Mouse (Mus musculus) cerebellum, postnatal 36 days (tissue): Measurements from ENCODE around the gene Pgghg.

ENCODE experiments used
- DNase-seq, 2 experiments: peaks; one replicate each; pipeline ENCODE4 v3.0.0; 2021 to 2022; ENCODE audit warnings: mixed read lengths in 2 of 2

Pgghg gene

DNA sequence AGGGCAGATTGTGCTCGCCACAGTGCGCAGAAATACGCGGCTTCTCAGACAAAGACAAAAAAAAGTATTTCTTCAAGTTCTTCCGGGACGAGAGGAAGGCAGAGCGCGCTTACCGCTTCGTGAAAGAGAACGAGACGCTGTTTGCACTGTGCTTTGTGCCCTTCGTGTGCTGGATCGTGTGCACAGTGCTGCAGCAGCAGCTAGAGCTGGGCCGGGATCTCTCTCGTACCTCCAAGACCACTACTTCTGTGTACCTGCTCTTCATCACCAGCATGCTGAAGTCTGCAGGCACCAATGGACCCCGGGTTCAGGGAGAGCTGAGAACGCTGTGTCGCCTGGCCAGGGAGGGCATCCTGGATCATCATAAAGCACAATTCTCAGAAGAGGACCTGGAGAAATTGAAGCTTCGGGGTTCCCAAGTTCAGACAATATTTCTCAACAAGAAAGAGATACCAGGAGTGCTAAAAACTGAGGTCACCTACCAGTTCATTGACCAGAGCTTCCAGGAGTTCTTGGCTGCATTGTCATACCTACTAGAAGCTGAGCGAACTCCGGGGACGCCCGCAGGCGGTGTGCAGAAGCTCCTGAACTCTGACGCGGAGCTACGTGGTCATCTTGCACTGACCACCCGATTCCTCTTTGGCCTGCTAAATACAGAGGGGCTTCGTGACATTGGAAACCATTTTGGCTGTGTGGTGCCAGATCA is 18.0 kb upstream of the Pgghg start:
- DNase-seq: no peak

DNA sequence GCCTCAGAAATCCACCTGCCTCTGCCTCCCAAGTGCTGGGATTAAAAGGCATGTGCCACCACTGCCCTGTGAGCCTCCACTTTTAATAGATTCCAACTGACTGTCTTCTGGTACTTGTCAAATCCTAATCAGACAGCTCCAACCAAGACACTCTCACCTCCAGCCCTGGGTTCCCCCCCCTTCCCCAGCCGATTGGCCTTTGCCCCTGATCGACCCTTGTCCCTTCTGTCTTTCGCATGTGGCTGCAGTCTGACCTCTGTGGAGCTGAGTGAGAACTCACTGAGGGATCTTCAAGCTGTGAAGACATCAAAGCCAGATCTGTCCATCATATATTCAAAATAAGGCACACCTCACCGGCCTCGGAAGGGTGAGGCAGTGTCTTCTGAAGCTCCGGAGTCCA is 14.0 kb upstream of the Pgghg start:
- DNase-seq: no peak

DNA sequence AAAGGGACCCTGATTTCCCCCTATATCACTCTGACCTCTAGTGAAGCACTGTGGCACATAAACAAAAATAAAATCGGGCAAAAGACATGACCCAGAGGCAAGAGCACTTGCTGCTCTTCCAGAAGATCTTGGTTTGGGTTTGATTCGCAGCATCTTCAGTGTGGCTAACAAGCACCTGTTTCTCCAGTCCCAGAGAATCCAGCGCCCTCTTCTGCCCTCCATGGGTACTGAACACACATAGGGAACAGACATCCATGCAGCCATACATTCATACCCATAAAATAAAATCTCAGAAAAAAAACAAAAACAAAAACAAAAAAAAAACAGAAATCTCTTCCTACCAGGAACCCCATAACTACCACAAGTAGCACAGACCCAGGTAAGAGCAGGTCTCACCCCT is 2.8 kb upstream of the Pgghg start:
- no peak for DNase-seq

DNA sequence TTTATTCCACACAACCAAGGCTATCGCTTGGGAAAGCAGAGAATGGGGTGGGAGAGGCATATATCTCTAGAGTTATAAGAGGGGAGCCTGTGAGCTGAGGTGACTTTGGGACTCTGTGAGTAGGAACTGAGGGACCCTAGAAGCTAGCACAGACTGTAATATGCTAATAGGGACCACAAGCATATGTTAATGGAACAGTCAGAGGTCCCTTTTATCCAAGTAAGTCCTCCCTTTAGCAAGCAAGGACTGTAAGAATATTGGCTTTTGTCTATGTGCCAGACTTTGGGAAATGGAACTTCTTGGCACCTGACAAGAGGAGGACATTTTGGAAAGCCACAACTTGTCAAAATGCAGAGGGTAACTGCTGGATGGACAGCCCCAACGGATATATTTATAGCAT is 2.3 kb upstream of the Pgghg start:
- DNase-seq: no peak

DNA sequence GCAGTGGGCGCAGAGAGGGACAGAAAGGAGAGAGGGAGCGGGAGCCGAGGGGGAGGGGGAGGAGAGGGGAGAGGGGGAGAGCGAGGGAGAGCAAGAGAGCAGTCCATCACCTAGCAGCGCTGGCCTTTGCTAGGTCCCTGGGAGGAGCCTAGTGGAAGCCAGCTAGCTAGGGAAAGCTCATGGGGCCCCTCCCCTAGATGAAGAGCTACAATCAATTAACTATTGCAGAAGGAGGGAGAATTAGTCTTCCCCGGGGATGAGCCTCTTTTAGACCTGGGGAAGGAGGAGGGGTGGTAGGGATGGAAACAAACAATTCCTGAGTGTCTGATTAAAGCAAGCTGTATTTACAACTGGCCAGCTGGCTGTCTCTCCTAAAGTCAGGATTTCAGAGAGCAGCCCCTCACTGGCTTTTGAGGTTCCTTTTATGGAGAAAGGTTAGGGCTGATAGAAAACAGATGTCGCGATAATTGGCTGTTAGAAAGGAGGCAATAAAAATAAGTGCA is 1.5 kb upstream of the Pgghg start:
- DNase-seq: no peak

DNA sequence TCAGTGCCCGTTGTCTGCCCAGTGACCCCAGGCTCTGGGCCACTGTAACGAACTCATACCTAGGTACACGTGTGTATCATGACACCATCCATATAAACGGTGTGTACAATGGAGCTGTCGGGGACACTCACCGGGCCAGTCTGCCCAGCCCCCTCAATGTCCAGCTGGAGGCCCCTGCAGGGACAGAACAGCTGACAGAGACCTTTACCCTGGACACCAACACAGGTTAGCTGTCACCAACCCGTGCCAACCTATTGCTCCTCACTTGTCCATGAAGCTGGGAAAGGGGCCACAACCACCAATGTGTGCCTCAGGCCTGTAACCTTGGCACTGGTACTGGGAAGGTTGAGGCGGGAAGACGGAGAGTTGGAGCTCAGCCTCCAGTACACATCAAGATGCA is 1.1 kb downstream of the Pgghg start:
- no peak for DNase-seq

DNA sequence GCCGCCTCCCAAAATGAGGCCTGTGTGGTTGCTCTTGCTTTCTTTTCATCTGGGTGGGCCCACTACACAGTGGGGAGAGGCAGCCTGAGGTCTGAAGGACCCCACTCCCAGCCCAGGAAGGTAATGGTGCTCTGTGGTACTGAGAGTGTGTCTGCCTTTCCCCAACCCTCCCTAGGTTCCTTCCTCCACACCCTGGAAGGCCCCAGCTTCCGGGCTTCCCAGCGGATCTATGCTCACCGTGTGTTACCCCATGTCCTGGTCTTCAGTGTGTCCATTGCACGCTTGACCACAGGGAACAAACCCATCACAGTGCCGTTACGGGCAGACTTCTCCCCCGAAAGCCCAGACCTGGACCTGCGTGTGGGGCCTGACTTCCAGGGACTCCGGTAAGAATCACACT is 1.6 kb downstream of the Pgghg start:
- DNase-seq: no peak

DNA sequence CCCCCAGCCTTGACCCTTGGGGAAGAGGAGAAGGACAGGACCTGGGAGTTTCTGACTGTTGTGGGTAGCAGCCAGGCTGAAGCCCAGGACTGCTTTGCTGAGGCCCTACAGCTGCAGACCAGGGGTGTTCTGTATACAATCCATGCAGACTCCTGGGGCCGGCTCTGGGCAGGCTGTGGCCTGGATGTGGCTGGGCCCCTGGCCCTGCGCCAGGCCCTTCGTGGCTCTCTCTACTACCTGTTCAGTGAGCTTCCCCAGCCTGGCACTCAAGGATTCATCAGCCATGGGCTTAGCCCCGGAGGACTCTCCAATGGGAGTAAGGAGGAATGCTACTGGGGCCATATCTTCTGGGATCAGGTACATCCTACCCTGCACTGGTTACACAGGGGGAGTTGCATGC is 2.2 kb downstream of the Pgghg start:
- no peak for DNase-seq

DNA sequence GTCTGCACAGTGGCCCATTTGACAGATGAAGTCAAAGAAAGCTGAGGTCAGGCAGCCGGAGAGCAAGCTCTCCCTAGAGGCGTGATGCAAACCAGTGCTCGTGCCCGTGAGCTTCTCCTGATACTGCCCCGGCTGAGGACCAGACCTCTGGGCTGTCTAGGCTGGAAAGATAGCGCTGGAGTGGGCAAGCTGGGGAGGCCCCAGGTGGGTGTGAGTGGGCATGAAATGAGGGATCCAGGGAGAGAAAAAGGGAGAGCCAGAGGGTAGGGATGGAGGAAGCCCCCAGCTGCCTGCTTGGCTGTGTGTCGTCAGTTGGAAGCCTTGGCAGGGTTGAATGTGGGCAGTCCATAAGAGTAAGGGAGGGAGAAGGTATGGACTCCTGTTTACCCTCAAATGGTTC is 3.0 kb downstream of the Pgghg start:
- DNase-seq: no peak

DNA sequence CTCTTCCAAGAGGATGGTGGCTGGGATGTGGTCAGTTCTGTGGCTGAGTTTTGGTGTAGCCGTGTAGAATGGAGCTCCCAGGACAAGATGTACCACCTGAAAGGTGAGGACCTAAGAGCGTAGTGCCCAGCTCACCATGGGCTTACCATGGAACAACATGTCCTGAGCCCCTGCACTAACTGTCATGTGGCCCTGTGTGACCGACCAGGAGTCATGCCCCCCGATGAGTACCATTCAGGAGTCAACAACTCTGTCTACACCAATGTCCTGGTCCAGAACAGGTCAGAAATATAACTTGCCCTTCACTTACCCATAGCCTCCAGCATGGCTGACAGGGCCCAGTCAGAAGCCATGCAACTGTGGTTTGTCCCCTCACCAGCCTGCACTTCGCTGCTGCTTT is 4.1 kb downstream of the Pgghg start:
- no peak for DNase-seq

DNA sequence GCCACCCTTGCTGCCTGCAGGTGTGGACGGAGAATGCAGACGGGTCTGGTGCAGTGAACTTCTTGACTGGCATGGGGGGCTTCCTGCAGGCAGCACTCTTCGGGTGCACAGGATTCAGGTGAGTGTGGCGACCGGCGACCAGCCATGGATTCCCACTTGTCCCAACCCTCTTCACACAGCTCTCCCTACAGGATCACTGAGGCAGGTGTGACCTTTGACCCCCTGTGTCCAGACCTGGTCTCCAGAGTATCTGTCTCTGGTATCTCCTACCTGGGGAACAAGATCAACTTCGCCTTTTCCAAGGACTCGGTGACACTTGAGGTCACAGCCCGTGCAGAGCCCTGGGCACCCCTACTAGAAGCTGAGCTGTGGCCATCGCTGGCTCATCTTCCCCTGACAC is 5.1 kb downstream of the Pgghg start:
- DNase-seq: no peak

DNA sequence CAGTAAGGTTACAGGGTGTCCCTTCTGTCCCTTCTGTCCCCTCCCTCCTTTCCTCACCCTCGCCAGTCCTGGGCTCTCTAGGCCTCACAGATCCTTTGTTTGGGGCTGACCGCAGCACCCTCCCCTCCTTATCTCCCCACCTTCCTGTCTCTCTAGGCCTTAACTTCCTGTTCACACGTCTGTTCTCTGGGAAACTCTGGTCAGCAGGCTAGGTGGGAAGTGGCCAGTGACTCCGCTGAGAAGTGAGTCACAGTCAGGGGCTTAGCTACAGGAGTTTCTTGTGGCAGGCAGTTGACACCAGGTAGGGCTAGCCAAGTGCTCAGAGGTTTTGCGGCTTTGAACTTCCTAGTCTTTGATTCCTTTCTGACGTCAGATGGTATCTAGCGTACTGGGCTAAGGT is 5.8 kb downstream of the Pgghg start:
- DNase-seq: no peak

DNA sequence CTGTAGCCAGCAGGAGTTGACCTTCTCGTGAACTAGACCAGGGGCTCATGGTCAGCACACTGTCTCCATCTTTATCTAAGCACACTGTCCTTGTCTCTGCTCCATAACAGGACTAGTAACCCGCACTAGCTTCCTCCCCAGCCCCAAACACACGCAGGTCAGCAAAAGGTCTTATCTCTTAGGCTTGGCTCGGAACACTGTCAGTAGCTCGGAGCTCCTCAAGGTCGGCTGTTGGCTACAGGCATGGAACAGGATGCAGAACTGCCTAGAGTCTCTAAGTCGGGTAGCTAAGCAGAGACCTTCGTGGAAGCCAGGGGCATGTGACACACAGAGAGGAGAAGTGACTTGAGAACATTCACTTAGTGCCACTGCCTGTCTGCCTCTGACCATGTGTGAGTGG is 7.0 kb downstream of the Pgghg start:
- no peak for DNase-seq

DNA sequence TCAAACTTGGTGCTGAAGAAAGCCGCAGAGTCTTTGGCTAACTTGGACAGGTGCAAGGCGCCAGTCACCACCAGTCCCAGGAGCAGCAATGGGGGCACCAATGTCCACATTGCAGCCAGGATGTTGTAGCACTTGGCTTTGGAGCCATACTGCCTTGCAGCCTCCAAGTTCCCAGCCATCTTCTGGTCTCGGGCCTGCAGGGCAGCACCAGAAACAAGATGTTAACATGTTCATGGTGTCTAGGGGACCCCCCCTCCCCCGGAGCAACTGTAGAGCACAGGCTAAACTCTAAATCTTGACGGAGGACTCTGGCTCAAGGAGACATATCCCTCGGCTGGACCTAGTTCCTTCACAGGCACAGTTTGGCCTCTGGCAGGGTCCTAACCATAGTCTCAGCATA is 8.1 kb downstream of the Pgghg start:
- no peak for DNase-seq

DNA sequence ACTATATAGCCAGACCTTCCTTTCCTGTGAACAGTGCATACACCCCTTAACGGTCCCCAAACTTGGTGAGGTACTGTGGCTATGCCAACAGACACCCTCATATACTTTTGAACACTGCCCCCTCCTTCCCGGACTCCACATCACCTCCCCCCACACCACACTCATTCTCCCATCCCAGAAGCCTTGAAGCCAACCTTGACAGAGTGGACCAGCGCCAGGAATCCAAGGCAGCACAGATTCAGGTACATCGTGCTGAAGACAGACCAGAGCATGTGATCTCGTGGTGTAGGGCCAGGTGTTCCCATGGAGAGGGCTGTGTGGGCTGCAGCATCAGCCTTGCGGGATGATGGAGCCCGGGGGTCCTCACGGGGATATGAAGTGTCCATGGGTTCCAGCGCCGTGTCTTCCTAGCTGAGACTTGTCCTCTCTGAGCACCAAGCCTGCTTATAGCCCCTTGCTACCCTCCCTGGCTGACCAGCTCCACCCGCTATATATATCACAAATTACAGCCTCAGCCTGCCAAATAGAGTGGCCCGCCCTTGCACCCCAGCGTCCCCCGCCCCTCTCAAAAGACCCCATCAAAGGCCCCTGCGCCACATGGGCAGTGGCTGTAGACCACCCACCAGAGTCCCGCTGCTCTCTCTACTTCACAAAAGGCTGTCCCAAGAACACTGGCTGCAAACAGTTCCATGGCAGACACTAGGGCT is 8.8 kb downstream of the Pgghg start, which contains the start of gene Ifitm5:
TSS of gene Ifitm5 (minus strand) at position 468 of the 707 bp plus-strand sequence.
- no peak for DNase-seq

DNA sequence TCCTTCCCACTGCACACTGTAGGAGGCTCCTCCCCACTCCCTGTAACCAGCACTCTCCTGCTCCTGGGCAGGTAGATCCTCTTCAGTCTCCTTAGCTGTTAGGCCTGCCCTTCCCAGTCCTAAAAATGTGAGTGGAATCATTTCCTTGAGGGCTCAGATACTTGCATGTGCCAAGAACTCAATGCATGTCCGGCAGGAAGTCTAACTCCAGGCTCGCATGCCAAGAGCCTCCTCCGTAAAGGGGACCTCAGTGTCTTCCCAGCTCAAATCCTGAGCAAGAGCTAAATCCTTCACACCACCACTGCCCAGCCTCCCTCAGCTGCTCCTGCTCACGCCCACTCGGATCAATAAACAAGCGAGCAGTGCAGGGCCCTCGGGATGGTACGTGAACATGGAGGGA is 9.9 kb downstream of the Pgghg start:
- no peak for DNase-seq

DNA sequence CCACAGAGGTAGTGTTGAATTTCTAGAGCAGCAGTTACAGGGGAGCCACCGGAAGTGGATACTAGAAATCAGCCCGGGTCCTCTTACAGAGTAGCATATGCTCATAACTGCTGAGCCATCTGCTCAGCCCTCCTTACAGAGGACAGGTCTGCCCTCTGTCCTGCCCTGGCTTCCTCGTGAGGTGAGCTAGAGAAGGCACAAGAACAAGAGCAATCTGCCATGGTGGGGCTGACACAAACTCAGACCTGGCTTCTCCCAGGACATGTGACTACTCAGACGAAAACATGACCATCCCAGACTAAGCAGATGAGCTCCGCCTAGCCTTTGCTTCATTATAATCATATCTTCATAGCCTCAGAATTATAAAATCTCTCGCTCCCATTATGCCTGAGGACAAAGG is 10.6 kb downstream of the Pgghg start:
- no peak for DNase-seq

DNA sequence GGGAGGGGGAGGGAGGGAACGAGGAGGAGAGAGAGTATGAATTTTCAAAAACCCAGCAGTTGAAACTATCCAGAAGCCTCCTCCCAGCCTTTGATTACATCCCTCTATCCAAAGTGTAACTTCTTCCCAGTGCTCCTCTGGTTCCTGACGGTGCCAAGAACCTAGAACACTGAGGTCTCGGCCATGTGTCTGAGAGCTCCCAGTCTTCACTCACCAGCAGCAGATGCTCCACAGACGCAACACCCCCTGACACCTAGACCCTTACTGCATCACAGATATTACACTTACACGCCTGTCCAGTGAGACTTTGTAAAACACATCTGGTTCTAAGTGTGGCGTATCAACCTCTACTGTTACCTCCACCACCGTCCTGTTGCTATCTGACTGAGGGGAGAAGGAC is 11.2 kb downstream of the Pgghg start:
- no peak for DNase-seq

DNA sequence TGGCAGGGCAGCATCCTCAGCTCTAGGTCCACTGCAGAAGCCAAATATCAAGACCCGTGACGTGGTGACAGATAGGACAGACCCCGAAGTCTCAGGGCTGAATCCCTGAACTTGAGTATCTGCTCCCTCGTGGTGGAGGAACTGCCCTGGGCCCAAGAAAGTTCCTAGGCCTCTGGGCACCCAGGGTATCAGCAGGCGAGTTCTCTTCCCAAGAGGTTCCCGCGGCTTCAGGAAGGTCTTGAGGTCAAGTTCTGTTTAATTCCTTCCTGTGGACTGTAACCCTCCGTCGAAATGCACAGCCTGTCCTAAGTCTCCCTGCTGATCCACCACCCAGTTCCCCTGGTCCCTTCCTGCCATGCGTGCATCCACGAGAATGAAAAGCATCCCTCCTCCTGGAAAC is 11.9 kb downstream of the Pgghg start:
- DNase-seq: no peak

DNA sequence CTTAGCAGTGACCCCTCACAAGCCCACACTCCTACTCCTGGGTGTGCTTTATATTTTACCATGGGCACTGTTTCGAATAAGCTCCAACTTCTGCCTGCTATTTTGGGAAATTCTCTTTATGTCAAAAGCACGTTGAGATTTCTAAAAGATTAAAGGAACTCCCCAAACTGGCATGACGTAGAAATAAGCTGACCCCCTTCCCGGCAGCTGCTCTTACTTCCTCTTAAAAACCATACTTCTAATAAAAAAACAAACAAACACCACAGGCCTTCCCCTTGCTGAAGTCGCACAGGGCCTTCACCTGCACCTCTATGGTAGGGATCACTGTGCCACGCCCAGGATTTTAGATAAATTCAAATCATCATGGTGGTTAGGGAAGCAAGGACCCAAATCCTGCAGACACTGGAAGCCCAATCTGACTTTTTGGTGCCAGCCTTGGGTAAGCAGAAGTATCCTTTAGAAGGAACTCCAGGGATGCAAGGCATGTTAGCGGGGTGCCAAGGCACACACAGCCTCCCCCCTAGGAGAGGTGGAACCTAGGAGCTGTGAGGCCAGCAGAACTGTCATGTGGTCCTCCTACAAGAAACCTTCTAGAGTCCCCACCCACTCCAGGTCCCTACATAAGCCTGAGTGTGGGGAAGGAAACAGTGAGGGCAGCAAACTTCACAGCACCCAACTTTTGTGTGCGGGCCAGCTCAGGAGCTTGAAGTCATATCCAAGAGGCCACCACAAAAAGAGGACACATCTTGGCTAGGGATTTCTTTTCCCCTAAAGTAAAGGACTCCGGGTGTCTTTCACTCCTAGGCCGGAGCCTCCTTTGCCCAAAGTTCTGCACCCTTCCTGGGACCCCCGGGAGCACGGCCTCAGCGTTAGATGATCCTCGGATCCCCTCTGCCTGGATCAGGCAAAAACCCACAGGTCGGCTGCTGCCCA is 12.9 kb downstream of the Pgghg start:
- DNase-seq: no peak

DNA sequence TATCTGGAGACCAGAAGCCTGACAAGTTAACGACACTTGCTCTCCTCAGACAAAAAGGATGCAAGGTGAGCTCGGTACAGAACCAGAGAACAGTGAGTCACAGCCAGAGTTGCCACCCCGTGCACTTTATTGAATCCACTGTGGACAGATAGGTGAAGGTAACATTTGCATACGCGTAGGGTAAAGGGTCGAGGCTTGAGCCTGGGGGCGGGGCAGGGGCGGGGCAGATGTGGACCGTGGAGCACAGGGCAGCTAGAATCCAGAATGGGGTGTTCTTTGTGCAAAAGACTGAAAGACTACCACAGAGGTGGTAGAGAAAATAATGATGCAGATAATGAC is 13.5 kb downstream of the Pgghg start:
- no peak for DNase-seq

DNA sequence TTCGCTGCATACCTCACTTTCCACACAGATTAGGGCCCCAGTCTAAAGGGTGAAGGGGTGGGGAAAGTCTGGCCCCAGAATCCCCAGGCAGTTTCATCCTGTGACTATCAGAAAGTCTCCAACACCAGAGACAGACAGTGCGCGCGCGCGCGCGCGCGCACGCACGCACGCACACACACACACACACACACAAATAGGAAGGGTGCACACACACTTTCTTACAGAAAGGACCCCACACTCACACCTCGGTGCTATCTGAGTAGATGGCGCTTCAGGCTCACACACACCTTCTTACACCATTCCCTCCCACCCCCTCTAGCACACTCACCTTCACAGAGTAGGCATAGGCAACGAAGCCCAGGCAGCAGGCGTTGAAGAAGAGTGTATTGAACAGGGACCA is 14.2 kb downstream of the Pgghg start:
- no peak for DNase-seq

DNA sequence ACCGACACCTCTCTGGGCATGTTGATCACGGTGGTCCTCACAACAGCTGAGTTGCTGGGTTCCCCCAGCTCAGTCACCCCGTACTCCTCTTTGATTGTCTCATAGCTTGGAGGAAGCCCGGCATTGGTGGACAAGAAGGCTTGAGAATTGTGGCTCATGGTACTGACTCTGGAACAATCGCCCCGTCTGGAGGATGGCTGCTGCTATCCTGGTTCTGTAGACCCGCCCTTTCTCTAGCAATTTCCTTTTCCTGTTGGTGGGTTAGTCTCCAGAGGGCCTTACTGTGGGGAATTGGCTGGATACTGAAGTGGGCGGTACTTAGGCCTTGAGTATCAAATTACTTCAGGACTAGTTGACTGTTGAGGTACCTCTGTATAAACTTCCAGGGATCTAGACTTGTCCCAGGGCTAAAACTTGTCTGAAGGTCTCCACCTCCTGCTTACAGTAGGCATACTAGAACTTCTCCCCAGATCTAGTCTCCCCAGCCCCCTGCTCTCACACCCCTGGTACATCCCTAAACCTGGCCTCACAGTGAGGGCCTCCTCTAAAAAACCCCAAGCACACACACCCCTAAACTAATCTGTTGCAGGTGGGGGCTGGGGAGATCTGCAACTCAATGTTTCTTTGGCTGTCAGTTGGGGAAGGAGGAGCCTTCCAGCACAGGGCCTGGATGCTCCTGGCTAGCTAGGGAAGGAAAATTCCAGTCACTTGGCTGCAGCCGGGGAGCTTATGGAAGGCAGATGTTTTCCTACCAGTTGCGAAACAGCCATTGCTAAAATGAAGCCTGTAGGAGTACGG is 14.8 kb downstream of the Pgghg start, which contains the start of the genes Gm45717 and Ifitm2:
TSS of gene Gm45717 (minus strand) at position 180 of the 798 bp plus-strand sequence.
TSS of gene Ifitm2 (minus strand) at position 230 of the 798 bp plus-strand sequence.
- no peak for DNase-seq
